Mouse (Mus musculus) right cerebral cortex, postnatal 25 days (tissue): ENCODE results near the gene Col4a3bp.
"Not testable (repeated sequence)": the region's sequence is repeated elsewhere in the genome, so short reads cannot be mapped to it uniquely, and the experiment has no call there.

Source experiments
- DNase-seq: peaks from one replicate; pipeline ENCODE4 v3.0.0; 2022

The Col4a3bp gene

DNA sequence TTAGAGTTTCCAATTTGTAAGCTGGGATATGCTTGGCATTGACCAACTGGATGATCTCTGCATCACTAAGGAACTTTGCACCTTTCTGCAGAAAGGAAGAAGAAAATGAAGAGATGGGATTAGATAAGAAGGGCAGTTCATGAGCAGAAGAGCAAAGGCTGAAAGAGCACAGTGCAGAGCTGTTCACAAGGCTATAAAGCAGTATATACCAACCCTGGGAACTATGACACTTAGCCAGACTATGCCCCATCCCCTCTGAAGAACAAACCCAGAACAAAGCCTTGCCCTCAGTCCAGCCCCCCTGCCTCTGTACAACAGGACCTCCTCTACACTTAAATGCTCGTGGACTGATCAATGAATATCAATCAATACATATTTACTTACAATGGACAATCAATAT is 114.3 kb downstream of the Col4a3bp start:
- no peak for DNase-seq

DNA sequence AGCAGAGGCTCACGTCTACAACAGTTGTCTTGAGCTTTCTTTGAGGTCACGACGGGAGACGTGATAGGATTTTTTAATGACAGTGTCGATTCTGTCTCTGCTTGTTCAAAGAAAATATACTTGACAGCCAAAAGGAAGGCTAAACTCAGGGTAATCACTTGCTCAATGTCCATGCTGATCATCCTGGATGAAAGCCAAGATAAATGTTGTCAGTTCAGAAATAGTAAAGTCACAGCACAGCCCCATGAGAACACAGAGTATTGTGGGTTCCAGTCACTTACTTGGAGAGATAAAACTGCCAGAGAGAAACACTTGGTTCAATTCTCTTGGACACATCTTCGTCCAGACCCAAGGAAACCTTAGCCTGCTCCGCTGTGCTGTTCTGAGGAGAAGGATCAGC is 116.5 kb downstream of the Col4a3bp start:
- no peak for DNase-seq

DNA sequence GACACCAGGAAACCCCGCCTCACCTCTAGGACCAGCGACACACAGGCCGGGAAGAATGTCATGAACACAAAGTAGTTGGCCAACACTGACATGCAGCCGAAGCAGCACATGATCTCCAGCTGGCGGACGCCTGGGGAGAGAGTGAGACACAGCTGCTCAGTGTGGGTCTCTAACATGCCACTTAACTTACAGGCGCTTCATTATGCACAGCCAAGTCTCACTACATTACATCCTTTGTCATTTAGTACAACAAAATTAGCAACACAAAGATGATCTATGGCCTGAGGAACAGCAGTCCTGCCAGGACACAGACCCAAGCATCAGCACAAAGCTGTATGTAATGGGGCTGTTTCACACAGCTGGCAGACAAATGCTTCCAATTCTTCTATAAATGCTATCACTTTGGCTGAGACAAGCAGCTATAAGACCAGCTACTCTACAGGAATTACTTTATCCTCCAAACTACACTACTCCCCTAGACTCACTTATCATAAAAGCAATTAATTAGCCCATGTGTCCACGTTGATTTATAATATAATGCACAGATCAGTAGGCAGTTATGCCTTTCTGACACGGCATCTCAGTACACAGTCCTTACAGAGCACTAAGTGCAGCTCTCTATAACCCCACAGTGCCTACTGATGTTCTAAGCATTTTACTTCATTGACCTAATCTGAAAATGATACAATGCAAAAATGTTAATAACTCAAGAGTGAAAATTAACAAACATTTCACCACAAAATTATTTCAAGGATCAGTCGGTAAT is 117.9 kb downstream of the Col4a3bp start:
- DNase-seq = no peak

- not testable (repeated sequence) for DNase-seq
Measured at GRCm38 (mm10) chr13:96663120-96663519, 120.7 kb downstream of the Col4a3bp start.

GRCm38 (mm10) chr13:96664419-96664974 is 122.1 kb downstream of the Col4a3bp start:
- no peak for DNase-seq

GRCm38 (mm10) chr13:96670019-96670405 is 127.6 kb downstream of the Col4a3bp start:
- DNase-seq = no peak

DNA sequence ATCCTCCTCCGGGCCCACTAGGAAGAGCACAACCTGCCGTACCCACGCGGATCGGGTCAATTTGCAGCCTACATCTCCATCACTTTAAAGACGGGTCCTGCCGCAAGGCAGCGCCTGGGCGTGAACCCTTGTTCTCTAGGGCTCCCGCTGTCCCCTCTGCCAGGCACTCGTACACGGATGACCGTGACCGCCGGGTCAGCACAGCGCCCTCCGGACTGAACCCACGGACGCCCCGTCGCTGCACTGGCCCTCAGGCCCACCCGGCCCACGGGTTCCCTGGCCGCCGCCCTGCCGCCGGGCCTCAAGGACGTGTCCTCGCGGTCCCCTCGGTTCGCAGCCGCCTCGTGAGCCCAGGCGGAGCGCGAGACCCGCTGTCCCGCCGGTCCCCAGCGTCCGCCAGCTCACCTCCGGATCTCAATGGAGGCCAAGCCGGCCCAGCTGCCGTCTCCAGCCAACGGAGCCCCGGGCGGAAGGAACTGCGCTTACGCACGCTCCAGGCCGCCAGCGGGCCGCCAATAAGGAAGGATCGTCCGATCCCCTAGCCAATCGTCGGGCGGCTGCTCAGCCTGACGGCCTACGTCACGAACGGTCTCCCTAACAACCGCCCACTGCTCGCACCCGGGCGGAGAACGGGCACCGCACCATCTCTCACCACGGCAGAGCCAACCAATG is 128.1 kb downstream of the Col4a3bp start, which contains the start of gene Hmgcr:
Gene Hmgcr (minus strand): TSS at position 531 of the 672 bp plus-strand sequence.
- peak; percentile 99 for DNase-seq

GRCm38 (mm10) chr13:96671078-96671905 is 128.9 kb downstream of the Col4a3bp start:
- DNase-seq = no peak

DNA sequence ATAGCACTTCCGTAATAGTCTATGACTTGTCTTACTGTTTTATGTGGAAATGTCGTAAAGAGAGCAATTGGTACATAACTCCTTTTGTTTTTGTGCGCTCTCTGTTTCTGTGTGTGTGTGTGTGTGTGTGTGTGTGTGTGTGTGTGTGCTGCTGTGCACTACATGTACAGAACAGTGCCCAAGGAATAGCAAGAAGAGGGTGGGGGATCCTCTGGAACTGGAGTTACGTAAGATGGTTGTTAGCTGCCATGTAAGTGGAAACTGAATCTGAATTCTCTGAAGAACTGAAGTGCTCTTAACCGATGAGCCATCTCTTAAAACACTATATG is 129.5 kb downstream of the Col4a3bp start:
- DNase-seq = no peak

GRCm38 (mm10) chr13:96672276-96672675 is 129.9 kb downstream of the Col4a3bp start:
- no peak for DNase-seq

- no peak for DNase-seq
Measured at GRCm38 (mm10) chr13:96673817-96674216, 131.4 kb downstream of the Col4a3bp start.

GRCm38 (mm10) chr13:96675756-96676155 is 133.3 kb downstream of the Col4a3bp start:
- no peak for DNase-seq

DNA sequence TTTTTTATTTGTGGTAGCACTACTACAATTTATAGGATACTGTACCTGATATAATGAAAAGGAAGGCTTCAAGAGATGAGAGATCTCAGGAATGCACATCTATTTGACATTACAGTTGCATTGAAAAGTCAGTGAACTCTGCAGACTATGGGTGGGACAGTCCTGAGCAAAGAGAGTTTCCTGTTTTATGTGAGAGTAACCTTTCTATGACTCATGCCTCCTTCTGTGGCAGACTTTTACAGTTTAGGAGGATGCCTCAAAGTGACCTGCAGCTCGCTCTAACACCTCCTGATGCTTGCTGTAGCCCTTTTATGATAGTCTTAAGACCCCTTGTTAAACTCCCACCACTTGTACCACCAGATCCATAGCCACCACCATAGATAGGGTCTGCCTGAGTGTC is 134.7 kb downstream of the Col4a3bp start:
- DNase-seq = no peak

DNA sequence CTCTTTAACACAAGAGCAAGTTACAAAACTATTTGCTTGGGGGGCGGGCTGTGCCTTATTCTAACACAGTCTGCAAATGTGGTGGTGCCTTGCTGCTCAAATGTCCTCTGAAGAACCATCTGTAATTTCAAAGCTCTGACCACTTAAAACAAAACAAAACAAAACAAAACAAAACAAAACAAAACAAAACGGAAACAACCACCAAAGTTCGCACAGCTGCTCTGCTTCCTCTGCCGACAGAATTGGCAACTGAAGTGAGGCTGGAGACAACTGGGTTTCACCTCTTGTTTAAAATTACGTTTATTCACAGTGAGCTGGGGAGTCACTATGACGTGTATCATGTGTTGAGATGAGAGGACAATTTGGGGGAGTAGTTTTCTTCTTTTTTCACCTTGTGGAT is 136.2 kb downstream of the Col4a3bp start:
- no peak for DNase-seq

DNA sequence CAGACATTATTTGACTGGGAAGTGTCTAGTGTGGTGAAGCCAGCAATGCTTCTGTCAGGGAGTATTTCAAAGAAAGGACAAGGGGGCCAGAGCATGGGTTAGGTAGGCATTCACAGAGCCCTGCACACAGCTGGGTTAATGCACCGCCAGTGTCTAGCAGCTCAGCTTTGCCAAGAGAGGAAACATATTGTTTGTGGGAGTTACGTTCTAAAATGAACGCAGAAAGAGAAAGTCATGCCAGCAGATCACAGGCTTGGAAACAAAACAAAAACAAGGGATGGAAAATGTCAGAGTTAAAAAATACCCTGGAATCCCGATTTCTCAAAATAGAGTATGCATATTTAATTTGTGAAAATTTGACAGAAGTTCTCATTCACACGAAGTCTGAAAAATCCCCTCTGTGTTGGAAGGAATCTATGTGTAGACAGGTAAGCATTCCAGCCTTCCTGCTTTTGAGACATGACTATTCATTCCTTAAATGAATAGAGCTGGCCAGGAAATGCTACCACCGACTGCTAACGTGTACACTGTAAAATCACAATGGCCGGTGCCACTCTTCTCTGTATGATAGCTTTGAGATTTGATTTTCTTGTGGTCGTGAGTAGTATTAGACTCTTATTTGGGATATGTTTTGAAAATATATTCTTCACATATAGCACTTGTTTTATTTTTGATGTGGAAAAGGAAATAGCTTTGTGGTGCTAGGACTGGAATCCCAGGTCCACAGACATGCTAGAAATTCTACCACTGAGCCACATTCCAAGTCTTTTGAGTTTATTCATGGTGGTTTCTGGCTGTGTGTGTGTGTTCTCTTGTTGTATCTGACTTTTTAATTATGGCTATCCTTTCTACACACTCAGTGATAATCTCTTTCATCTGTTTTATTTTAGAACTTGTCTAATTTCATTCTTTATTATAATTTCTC is 138.0 kb downstream of the Col4a3bp start:
- peak; percentile 48 for DNase-seq

DNA sequence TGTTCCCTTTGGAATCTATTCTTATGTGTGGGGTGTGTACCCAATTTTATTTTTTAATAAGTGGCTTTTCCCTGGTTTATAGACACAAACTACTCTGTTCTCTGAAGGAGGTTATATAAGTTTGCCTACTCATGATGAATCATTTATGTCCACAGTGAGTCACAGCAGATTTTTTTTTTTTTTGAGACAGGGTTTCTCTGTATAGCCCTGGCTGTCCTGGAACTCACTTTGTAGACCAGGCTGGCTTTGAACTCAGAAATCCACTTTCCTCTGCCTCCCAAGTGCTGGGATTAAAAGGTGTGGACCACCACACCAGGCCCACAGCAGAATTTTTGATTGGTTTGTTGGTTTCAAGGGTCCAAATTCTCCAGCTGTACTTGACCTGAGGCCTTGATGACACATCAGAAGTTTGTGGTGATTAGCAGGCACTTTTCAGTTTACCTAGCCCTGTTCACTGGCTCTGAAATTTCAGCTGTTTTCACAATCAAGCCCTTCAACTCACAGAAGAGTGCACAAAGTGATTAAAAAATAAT is 138.7 kb downstream of the Col4a3bp start:
- DNase-seq = no peak

DNA sequence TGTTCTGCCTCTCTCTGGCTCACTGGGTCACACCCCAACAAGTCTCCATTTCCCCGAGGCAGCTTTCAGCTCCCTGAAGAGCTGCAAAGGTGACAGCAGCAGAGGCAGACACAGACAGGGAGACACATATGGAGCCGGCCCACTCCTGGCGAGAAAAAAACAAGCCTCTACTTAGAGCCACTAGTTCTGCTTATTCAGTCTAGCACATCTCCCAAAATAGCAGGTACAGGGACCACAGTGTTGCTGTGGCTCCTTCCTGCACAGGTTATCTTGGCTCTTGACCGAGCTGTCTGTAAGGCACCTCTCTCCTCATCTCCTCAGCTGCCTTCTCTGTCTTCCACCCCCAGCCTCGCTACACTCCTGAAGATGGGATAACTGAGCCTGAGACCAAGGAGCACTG is 142.4 kb downstream of the Col4a3bp start:
- peak; percentile 31 for DNase-seq

GRCm38 (mm10) chr13:96687261-96687660 is 144.8 kb downstream of the Col4a3bp start:
- DNase-seq = no peak
